Mouse (Mus musculus) forebrain, embryonic 14.5 days (tissue): ENCODE data around the gene Gpank1. TPM values are rescaled to one million over a fixed set of nuclear protein-coding genes. Genes with fewer than 3 reads are reported as not detected.
"Not testable (repeated sequence)": the region's sequence is repeated elsewhere in the genome, so short reads cannot be mapped to it uniquely, and the experiment has no call there.

Experiments
- ATAC-seq: fragments of 200-750 bp; cut with Nextera tagmentation; 2 replicates; pipeline ENCODE4 v1.8.0; 2017; ENCODE audit warnings: mild to moderate bottlenecking, moderate library complexity
- DNase-seq: peaks from one replicate; pipeline ENCODE4 v3.0.0-alpha.2; 2015; ENCODE audit warnings: low spot score
- H3K27ac ChIP-seq: fragments of 300-500 bp; sonication (generic); 2 replicates; pipeline ENCODE4 v1.5.1; 2014; ENCODE audit warnings: low read depth, mild to moderate bottlenecking, control low read depth, low read length, moderate library complexity
- H3K27me3 ChIP-seq: fragments of 300-500 bp; sonication (generic); replicated peaks from 2 replicates; pipeline ENCODE4 v1.6.1; 2014; ENCODE audit warnings: low read length, control low read depth, mixed read lengths; ENCODE audit not compliant: control insufficient read depth, insufficient read depth
- H3K36me3 ChIP-seq: fragments of 300-500 bp; sonication (generic); 2 replicates; pipeline ENCODE4 v1.6.1; 2014; ENCODE audit warnings: low read length, control low read depth; ENCODE audit not compliant: control insufficient read depth, insufficient read depth
- H3K4me1 ChIP-seq: fragments of 300-500 bp; sonication (generic); 2 replicates; pipeline ENCODE4 v1.6.1; 2014; ENCODE audit warnings: antibody characterized with exemption, low read length, control low read depth; ENCODE audit not compliant: control insufficient read depth, insufficient read depth
- H3K4me2 ChIP-seq: fragments of 300-500 bp; sonication (generic); 2 replicates; pipeline ENCODE4 v1.6.1; 2014; ENCODE audit warnings: mild to moderate bottlenecking, control low read depth, low read length
- H3K4me3 ChIP-seq: fragments of 300-500 bp; sonication (generic); 2 replicates; pipeline ENCODE4 v1.5.1; 2014; ENCODE audit warnings: low read depth, low read length, control low read depth
- H3K9ac ChIP-seq: fragments of 300-500 bp; sonication (generic); 2 replicates; pipeline ENCODE4 v1.6.1; 2014; ENCODE audit warnings: mild to moderate bottlenecking, low read length, control low read depth, moderate library complexity
- H3K9me3 ChIP-seq: fragments of 300-500 bp; sonication (generic); replicated peaks from 2 replicates; pipeline ENCODE4 v1.6.1; 2016; ENCODE audit warnings: low read length, control low read depth, mixed read lengths; ENCODE audit not compliant: control insufficient read depth
- WGBS: fragments of 180-500 bp; shearing (Covaris S2); extraction: QIAGEN DNeasy Blood & Tissue Kit; methylation state at CpG from one replicate; pipeline ENCODE4 v1.1.7; 2014; 5-methylcytosine and 5-hydroxymethylcytosine counted together
- polyA plus RNA-seq: library from polyadenylated mRNA; unstranded; fragments of >200 nt; fragmentation: Nextera tagmentation; extraction: Ambion mirVana; gene quantifications from 2 replicates; pipeline ENCODE4 v1.2.1, GENCODE M21; 2014

Gene Gpank1
- polyA plus RNA-seq, 1 experiment from 2014 or later: 34.2 TPM

DNA sequence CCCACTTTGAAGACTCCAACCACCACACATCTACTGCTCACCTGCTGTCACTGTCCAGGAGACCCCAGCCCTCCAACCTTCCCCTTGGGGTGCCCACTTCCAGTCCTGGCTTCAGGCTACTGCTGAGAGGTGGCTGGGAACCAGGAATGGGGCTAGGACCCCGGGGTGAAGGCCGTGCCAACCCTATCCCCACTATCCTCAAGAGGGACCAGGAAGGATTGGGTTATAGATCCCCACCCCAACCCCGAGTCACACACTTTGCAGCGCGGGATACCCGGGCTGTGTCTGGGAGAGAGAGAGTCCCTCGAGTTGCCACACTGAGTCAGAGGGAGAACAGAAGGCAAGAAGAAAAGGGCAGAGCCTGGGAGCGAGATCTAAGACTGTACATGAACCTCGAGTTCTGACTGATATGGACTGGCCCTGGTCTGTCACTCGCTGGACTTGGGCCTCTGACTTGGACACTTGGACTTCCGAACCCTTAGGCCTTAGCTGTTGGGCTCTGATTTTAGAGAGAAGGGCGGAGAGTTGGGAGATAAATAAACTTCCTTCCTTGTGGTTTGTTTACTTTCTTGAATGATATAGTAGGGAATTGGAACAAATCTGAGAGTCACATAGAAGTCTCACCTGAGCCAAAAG is 3.1 kb downstream of the Gpank1 start:
- WGBS: 92% methylated on average over 12 of the region's 12 CpGs
- not testable (repeated sequence) for H3K4me3 ChIP-seq, ATAC-seq, DNase-seq, H3K27me3 ChIP-seq, H3K9ac ChIP-seq, H3K4me2 ChIP-seq, H3K9me3 ChIP-seq, H3K27ac ChIP-seq
- Histone ChIP-seq H3K4me1 (peaks cover 15% of the 10 kb centered on the region), H3K36me3 (peaks cover 26% of the 10 kb centered on the region)

DNA sequence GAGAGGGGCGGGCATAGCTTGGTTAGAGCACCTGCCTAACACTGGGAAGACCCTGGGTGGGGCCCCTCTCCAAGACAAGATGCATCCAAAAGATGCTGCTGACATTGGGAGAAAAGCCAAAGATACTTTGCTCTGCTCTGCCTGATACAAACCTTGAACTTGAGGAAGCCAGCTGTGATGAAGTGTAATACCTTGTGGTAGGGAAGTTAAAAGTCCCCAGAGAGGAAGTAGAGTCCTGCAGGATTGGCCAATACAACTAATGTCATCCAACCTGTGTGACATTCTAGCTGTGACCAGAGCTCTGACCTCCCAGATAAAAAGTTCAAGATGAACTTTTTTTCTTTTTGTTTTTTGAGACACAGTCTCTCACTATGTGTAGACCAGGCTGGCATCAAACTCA is 3.8 kb downstream of the Gpank1 start:
- H3K9ac ChIP-seq: no peak overlapping the region
- no peak for ATAC-seq

DNA sequence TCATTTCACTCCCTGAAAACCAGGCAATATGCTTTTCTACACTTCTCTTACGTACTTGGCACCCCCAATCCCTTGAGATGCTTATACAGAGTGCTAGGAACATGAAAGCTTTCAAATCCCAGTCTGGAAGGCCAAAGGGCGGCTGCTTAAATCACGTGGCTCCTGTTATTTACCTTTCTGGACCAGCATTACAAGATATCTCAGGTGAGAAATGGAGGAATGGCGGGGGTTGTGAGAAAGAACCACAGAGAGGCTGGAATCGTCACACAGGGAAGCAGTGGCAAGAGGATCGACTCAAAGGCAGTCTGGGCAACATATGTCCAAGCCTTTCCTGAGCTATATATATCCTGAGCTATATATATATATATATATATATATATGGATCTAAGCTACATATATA is 4.3 kb downstream of the Gpank1 start:
- H3K27ac ChIP-seq: no peak overlapping the region
- DNase-seq: no peak
- H3K9ac ChIP-seq: peak overlapping the region; percentile 84
- 35% methylated on average over 6 of the region's 6 CpGs for WGBS
- peaks cover 7% of the 10 kb centered on the region; the same call in 1 of the 2 replicates for H3K4me1 ChIP-seq
- H3K4me3 ChIP-seq: peak overlapping the region; percentile 49
- ATAC-seq: no peak
- peak overlapping the region; percentile 62 for H3K4me2 ChIP-seq
- no peaks in the 10 kb centered on the region for H3K9me3 ChIP-seq
- no peaks in the 10 kb centered on the region for H3K27me3 ChIP-seq
- H3K36me3 ChIP-seq: peaks cover 26% of the 10 kb centered on the region

More for the DNA sequence above, 3.8 kb downstream of the Gpank1 start:
- no peak overlapping the region for H3K27ac ChIP-seq
- H3K4me1 ChIP-seq: peaks cover 12% of the 10 kb centered on the region
- DNase-seq: no peak
- no peaks in the 10 kb centered on the region for H3K27me3 ChIP-seq
- WGBS: 96% methylated on average over 1 of the region's 1 CpGs
- H3K4me2 ChIP-seq: 0 out of 2 replicates have a peak overlapping the region, but pooled peaks have one; percentile 62
- no peaks in the 10 kb centered on the region for H3K9me3 ChIP-seq
- H3K36me3 ChIP-seq: peaks cover 22% of the 10 kb centered on the region
- H3K4me3 ChIP-seq: no peak overlapping the region

DNA sequence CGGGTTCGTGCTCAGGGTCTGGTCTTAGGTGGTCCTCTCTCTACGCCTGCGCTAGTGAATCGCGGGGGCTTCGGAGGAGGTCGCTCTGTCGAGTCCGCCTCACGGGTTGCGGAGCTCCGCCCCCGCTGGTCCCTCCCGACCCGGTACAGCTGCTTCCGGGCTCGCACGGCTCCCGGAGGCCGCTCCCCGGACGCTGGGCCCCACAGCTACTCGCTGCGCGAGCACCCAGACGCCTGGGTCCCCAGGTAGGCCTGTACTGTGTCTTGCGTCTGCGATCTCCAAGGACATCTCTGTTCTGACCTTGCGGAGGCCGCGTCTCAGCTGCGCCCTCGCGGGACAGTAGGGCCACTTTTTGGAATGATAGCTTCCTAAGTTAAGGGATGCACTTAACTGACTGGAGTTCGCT is 5.0 kb downstream of the Gpank1 start, which contains the start of gene D17H6S53E:
Gene D17H6S53E (plus strand): TSS at position 168 of the 406 bp plus-strand sequence.
- H3K27me3 ChIP-seq: no peaks in the 10 kb centered on the region
- peak within 1 kb of the TSS; percentile 49 for H3K4me3 ChIP-seq
- peak within 1 kb of the TSS; percentile 45 for H3K27ac ChIP-seq
- H3K4me1 ChIP-seq: peaks cover 7% of the 10 kb centered on the region; the same call in 1 of the 2 replicates
- H3K36me3 ChIP-seq: peaks cover 26% of the 10 kb centered on the region
- peak; percentile 47 for ATAC-seq
- H3K4me2 ChIP-seq: peak within 1 kb of the TSS; percentile 62
- H3K9ac ChIP-seq: peak within 1 kb of the TSS; percentile 84
- no peaks in the 10 kb centered on the region for H3K9me3 ChIP-seq
- peak; percentile 78 for DNase-seq
- 1% methylated on average over 36 of the region's 36 CpGs for whole genome bisulfite sequencing

DNA sequence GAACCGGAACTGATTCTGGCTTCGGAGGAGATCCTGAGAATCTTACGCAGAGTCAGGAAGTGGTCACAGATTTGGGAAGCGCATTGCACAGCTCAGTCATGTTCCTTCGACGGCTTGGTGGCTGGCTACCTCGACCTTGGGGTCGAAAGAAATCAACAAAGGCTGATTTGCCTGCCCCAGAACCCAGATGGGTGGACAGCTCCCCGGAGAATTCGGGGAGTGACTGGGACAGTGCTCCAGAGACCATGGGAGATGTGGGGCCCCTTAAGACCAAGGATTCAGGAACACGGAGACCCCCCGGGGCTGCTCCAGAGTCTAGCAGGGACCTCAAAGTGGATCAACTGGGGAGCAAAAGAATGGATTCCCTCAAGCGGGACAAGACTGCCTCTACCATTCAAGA is 5.8 kb downstream of the Gpank1 start:
- no peak for ATAC-seq
- H3K4me2 ChIP-seq: peak overlapping the region; percentile 62
- H3K36me3 ChIP-seq: peaks cover 26% of the 10 kb centered on the region
- H3K4me3 ChIP-seq: peak overlapping the region; percentile 49
- H3K4me1 ChIP-seq: peaks cover 7% of the 10 kb centered on the region; the same call in 1 of the 2 replicates
- no peak for DNase-seq
- no peaks in the 10 kb centered on the region for H3K9me3 ChIP-seq
- peak overlapping the region; percentile 84 for H3K9ac ChIP-seq
- 80% methylated on average over 13 of the region's 13 CpGs for WGBS
- no peak overlapping the region for H3K27ac ChIP-seq
- no peaks in the 10 kb centered on the region for H3K27me3 ChIP-seq

DNA sequence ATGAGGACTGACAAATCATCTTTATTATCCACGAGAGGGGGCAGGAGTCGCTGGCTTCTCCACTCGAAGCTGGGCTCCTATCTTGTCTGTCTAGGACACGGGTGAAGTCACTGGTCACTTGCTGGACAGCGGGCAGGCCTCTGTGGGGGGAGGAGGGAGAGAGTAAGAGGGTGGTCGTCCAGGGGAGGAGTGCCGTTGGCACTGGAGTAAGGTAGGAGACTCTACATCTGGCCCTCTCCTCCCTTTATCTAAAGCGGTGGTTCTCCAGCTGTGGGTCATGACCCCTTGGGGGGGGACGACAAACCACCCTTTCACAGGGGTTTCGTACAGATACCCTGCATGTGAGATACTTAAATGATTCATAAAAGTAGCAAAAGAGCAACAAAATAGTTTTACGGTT is 7.7 kb downstream of the Gpank1 start:
- H3K27me3 ChIP-seq: no peaks in the 10 kb centered on the region
- H3K4me2 ChIP-seq: no peak overlapping the region
- peaks cover 20% of the 10 kb centered on the region; the same call in 1 of the 2 replicates for H3K36me3 ChIP-seq
- no peak for DNase-seq
- no peaks in the 10 kb centered on the region for H3K9me3 ChIP-seq
- no peak for ATAC-seq
- H3K9ac ChIP-seq: no peak overlapping the region
- H3K4me3 ChIP-seq: no peak overlapping the region
- peaks cover 7% of the 10 kb centered on the region; the same call in 1 of the 2 replicates for H3K4me1 ChIP-seq
- 82% methylated on average over 11 of the region's 11 CpGs for WGBS
- no peak overlapping the region for H3K27ac ChIP-seq

DNA sequence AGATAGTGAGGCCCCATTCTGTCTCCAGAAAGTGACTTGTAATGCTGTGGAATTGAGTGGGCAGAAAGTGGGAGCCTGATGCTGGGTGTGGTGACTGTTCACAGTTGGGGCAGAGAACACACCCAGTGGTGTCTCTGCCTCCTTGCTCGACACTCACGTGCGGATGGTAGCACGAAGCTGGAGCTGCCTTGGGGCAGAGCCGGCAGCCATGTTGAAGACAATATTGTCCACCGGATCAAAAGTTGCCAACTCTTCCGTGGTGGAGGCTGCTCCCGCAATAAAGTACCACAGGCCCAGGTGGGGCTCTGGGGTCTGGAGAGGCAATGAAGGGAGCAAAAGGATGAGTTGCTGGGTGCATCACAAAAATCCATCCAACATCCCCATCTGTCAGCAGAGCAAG is 9.8 kb downstream of the Gpank1 start:
- H3K9me3 ChIP-seq: no peaks in the 10 kb centered on the region
- DNase-seq (no peak), ATAC-seq (no peak)
- H3K4me2 ChIP-seq: no peak overlapping the region
- no peak overlapping the region for H3K4me3 ChIP-seq
- WGBS: 95% methylated on average over 8 of the region's 8 CpGs
- 0 out of 2 replicates have a peak, but pooled peaks cover 4% of the 10 kb centered on the region for H3K4me1 ChIP-seq
- no peak overlapping the region for H3K27ac ChIP-seq
- H3K27me3 ChIP-seq: no peaks in the 10 kb centered on the region
- 0 out of 2 replicates have a peak, but pooled peaks cover 10% of the 10 kb centered on the region for H3K36me3 ChIP-seq
- H3K9ac ChIP-seq: no peak overlapping the region

DNA sequence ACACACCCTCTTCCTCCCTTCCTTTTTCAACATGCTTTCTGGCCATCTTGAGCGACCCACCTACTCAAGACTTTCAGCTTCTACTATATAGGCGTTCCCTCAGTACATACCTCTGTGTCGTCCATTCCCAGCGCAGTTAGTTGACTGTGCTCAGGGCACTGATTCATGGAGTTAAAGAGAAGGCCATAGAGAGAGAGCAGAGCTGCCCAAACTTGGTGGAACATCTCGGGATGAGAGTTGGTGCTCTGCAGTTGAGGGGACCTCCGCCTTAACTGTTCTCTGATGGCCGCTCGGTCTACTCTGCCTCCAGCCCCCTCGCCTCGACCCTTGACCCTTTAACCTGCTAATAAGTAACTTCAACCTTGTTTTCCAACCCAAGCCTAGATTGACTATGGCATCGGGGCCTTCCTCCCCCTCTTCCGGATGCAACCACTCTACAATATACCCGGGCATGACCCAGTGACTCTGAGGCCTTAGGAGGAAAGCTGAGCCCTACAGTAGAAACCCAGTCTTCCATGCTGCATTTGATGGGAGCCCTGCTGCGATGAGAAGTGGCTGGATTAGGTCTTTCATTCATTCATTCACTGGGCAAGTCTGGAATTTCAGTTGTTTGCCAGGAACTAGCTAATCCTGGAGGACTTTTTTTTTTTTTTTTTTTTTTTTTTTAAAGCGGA is 10.4 kb downstream of the Gpank1 start, which contains the start of gene Apom:
Gene Apom (minus strand): TSS at position 551 of the 674 bp plus-strand sequence.
- no peak for ATAC-seq

DNA sequence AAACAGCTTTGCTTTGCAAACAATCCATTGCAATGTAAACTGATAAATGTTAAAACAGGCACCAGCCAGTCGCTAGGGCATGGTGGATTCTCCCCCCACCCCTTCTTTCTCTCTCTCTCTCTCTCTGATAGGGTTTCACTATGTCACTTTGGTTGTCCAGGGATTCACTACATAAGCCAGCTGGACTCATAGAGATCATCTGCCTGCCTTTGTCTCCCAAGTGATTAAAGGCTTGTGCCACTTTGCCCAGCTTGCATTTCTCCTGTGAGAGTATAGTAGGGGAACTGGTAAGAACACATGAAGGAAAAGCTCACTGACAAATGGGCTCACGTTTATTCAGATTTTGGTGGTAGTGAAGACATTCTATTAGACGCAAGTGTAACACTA is 10.9 kb downstream of the Gpank1 start:
- Histone ChIP-seq H3K27ac (no peak overlapping the region), H3K4me3 (no peak overlapping the region), H3K9ac (no peak overlapping the region), H3K4me2 (no peak overlapping the region), H3K27me3 (no peaks in the 10 kb centered on the region), H3K9me3 (no peaks in the 10 kb centered on the region), H3K36me3 (0 out of 2 replicates have a peak, but pooled peaks cover 10% of the 10 kb centered on the region), H3K4me1 (peaks cover 8% of the 10 kb centered on the region)
- WGBS: 81% methylated on average over 3 of the region's 3 CpGs
- DNase-seq (no peak), ATAC-seq (no peak)

More for the DNA sequence above, 10.4 kb downstream of the Gpank1 start, which contains the start of gene Apom:
- WGBS: 83% methylated on average over 15 of the region's 15 CpGs
- peaks cover 6% of the 10 kb centered on the region for H3K4me1 ChIP-seq
- no peak within 1 kb of the TSS for H3K27ac ChIP-seq
- no peak within 1 kb of the TSS for H3K4me3 ChIP-seq
- H3K27me3 ChIP-seq: no peaks in the 10 kb centered on the region
- no peaks in the 10 kb centered on the region for H3K9me3 ChIP-seq
- H3K9ac ChIP-seq: no peak within 1 kb of the TSS
- DNase-seq: no peak
- 0 out of 2 replicates have a peak, but pooled peaks cover 10% of the 10 kb centered on the region for H3K36me3 ChIP-seq
- H3K4me2 ChIP-seq: no peak within 1 kb of the TSS
